Mouse (Mus musculus): Measurements from ENCODE around the gene Gm3238. TPM values are rescaled to one million over a fixed set of nuclear protein-coding genes. Genes with fewer than 3 reads are reported as not detected.
"Not testable (repeated sequence)": the region's sequence is repeated elsewhere in the genome, so short reads cannot be mapped to it uniquely, and the experiment has no call there.

The Gm3238 gene
- not detected for total RNA-seq (2021)
- long read RNA-seq, experiment 1 = 0 reads
- long read RNA-seq, experiment 2 = 0 reads

- not testable (repeated sequence) for DNase-seq
Measured at GRCm38 (mm10) chr10:77771225-77771624, at the start of gene Gm3238. Gene Gm3238, minus strand, starts transcription at chr10:77771325.

GRCm38 (mm10) chr10:77819203-77819602 lies 48.1 kb upstream of the Gm3238 start:
- DNase-seq = no peak

GRCm38 (mm10) chr10:77818523-77818922 lies 47.4 kb upstream of the Gm3238 start:
- DNase-seq = no peak

GRCm38 (mm10) chr10:77815514-77815913 lies 44.4 kb upstream of the Gm3238 start:
- no peak for DNase-seq

- DNase-seq = no peak
Measured at GRCm38 (mm10) chr10:77814382-77814781, 43.3 kb upstream of the Gm3238 start, which contains the start of gene Gm2696. Gene Gm2696, plus strand, starts transcription at chr10:77814682.

GRCm38 (mm10) chr10:77811743-77812142 lies 40.6 kb upstream of the Gm3238 start, which contains the start of gene Gm9507:
Gene Gm9507, minus strand, starts transcription at chr10:77811843.
- no peak for DNase-seq

- no peak for DNase-seq
Measured at GRCm38 (mm10) chr10:77804095-77804494, 33.0 kb upstream of the Gm3238 start.

GRCm38 (mm10) chr10:77798921-77799508 lies 27.9 kb upstream of the Gm3238 start, which contains the start of gene Gm19668:
Gene Gm19668, minus strand, starts transcription at chr10:77799133.
- DNase-seq = no peak

GRCm38 (mm10) chr10:77798164-77798920 lies 27.2 kb upstream of the Gm3238 start:
- not testable (repeated sequence) for DNase-seq

- no peak for DNase-seq
Measured at GRCm38 (mm10) chr10:77797677-77798076, 26.6 kb upstream of the Gm3238 start.

GRCm38 (mm10) chr10:77794976-77795375 lies 23.9 kb upstream of the Gm3238 start, which contains the start of gene Gm9639:
Gene Gm9639, minus strand, starts transcription at chr10:77795076.
- DNase-seq = no peak

GRCm38 (mm10) chr10:77788621-77789020 lies 17.5 kb upstream of the Gm3238 start:
- DNase-seq = no peak

- DNase-seq = not testable (repeated sequence)
Measured at GRCm38 (mm10) chr10:77787876-77788275, 16.8 kb upstream of the Gm3238 start, which contains the start of gene Gm7137. Gene Gm7137, minus strand, starts transcription at chr10:77788200.

- DNase-seq = not testable (repeated sequence)
Measured at GRCm38 (mm10) chr10:77783396-77783795, 12.3 kb upstream of the Gm3238 start.

- not testable (repeated sequence) for DNase-seq
Measured at GRCm38 (mm10) chr10:77782442-77782841, 11.3 kb upstream of the Gm3238 start, which contains the start of gene Gm3250. Gene Gm3250, minus strand, starts transcription at chr10:77782542.

GRCm38 (mm10) chr10:77776844-77777243 lies 5.7 kb upstream of the Gm3238 start, which contains the start of gene Gm7138:
Gene Gm7138, minus strand, starts transcription at chr10:77776944.
- not testable (repeated sequence) for DNase-seq

GRCm38 (mm10) chr10:77772142-77772541 lies 1.0 kb upstream of the Gm3238 start:
- DNase-seq = not testable (repeated sequence)

- DNase-seq = no peak
Measured at GRCm38 (mm10) chr10:77769727-77770126, 1.4 kb downstream of the Gm3238 start.

- not testable (repeated sequence) for DNase-seq
Measured at GRCm38 (mm10) chr10:77759582-77759981, 11.5 kb downstream of the Gm3238 start, which contains the start of gene Gm3233. Gene Gm3233, minus strand, starts transcription at chr10:77759682.

GRCm38 (mm10) chr10:77753448-77753847 lies 17.7 kb downstream of the Gm3238 start:
- DNase-seq = no peak

- not testable (repeated sequence) for DNase-seq
Measured at GRCm38 (mm10) chr10:77752312-77752711, 18.8 kb downstream of the Gm3238 start.

GRCm38 (mm10) chr10:77751254-77751653 lies 19.9 kb downstream of the Gm3238 start, which contains the start of gene Gm9736:
Gene Gm9736, minus strand, starts transcription at chr10:77751354.
- not testable (repeated sequence) for DNase-seq

- DNase-seq = not testable (repeated sequence)
Measured at GRCm38 (mm10) chr10:77750686-77751085, 20.4 kb downstream of the Gm3238 start.
